Mouse (Mus musculus): Measurements from ENCODE around the gene Trim45. TPM values are rescaled to one million over a fixed set of nuclear protein-coding genes. Genes with fewer than 3 reads are reported as not detected.
A peak's percentile ranks its signal among the peaks of the same experiment; 100 is the strongest.

Gene Trim45
- polyA plus RNA-seq, 1 experiment from 2014 or later = 9.3 TPM

GRCm38 (mm10) chr3:100938211-100938610, 16.2 kb downstream of the Trim45 start:
- H3K4me1 ChIP-seq = no peaks in the 10 kb centered on the region
- no peaks in the 10 kb centered on the region for H3K9me3 ChIP-seq
- H3K9ac ChIP-seq = no peak overlapping the region
- 0 out of 2 replicates have a peak, but pooled peaks cover 8% of the 10 kb centered on the region for H3K36me3 ChIP-seq (replicated peaks)
- no peak overlapping the region for H3K27ac ChIP-seq
- H3K4me2 ChIP-seq = no peak overlapping the region
- H3K27me3 ChIP-seq (replicated peaks) = no peaks in the 10 kb centered on the region
- 88% methylated on average over 4 of the region's 4 CpGs for WGBS
- ATAC-seq (replicated peaks) = no peak
- H3K4me3 ChIP-seq = no peak overlapping the region

- Histone ChIP-seq H3K4me2 (no peak overlapping the region), H3K9me3 (no peaks in the 10 kb centered on the region), H3K9ac (no peak overlapping the region), H3K36me3 (replicated peaks) (0 out of 2 replicates have a peak, but pooled peaks cover 1% of the 10 kb centered on the region), H3K27me3 (replicated peaks) (no peaks in the 10 kb centered on the region), H3K4me1 (no peaks in the 10 kb centered on the region), H3K27ac (no peak overlapping the region), H3K4me3 (no peak overlapping the region)
- WGBS = 93% methylated on average over 4 of the region's 4 CpGs
- no peak for ATAC-seq (replicated peaks)
Observed at GRCm38 (mm10) chr3:100940496-100941037, 18.6 kb downstream of the Trim45 start.

GRCm38 (mm10) chr3:100947286-100947685, 25.3 kb downstream of the Trim45 start:
- no peaks in the 10 kb centered on the region for H3K36me3 ChIP-seq (replicated peaks)
- H3K27me3 ChIP-seq (replicated peaks) = no peaks in the 10 kb centered on the region
- no peak overlapping the region for H3K9ac ChIP-seq
- H3K9me3 ChIP-seq = no peaks in the 10 kb centered on the region
- H3K27ac ChIP-seq = no peak overlapping the region
- no peaks in the 10 kb centered on the region for H3K4me1 ChIP-seq
- no peak for ATAC-seq (replicated peaks)
- WGBS = 95% methylated on average over 8 of the region's 8 CpGs
- H3K4me3 ChIP-seq = no peak overlapping the region
- no peak overlapping the region for H3K4me2 ChIP-seq

GRCm38 (mm10) chr3:100951531-100951930, 29.5 kb downstream of the Trim45 start:
- WGBS = 90% methylated on average over 4 of the region's 4 CpGs
- no peaks in the 10 kb centered on the region for H3K9me3 ChIP-seq
- no peaks in the 10 kb centered on the region for H3K4me1 ChIP-seq
- H3K27me3 ChIP-seq (replicated peaks) = no peaks in the 10 kb centered on the region
- no peak for ATAC-seq (replicated peaks)
- no peak overlapping the region for H3K4me3 ChIP-seq
- no peak overlapping the region for H3K27ac ChIP-seq
- no peaks in the 10 kb centered on the region for H3K36me3 ChIP-seq (replicated peaks)
- H3K4me2 ChIP-seq = no peak overlapping the region
- H3K9ac ChIP-seq = no peak overlapping the region

GRCm38 (mm10) chr3:100954616-100955015, 32.6 kb downstream of the Trim45 start:
- Histone ChIP-seq H3K27ac (no peak overlapping the region), H3K36me3 (replicated peaks) (no peaks in the 10 kb centered on the region), H3K4me2 (no peak overlapping the region), H3K4me1 (no peaks in the 10 kb centered on the region), H3K27me3 (replicated peaks) (no peaks in the 10 kb centered on the region), H3K9me3 (no peaks in the 10 kb centered on the region), H3K4me3 (no peak overlapping the region), H3K9ac (no peak overlapping the region)
- no peak for ATAC-seq (replicated peaks)

GRCm38 (mm10) chr3:100961007-100961406, 39.0 kb downstream of the Trim45 start:
- H3K9ac ChIP-seq = no peak overlapping the region
- WGBS = 87% methylated on average over 5 of the region's 5 CpGs
- no peak overlapping the region for H3K4me2 ChIP-seq
- no peaks in the 10 kb centered on the region for H3K27me3 ChIP-seq (replicated peaks)
- no peaks in the 10 kb centered on the region for H3K9me3 ChIP-seq
- H3K4me3 ChIP-seq = no peak overlapping the region
- no peak overlapping the region for H3K27ac ChIP-seq
- no peak for ATAC-seq (replicated peaks)
- no peaks in the 10 kb centered on the region for H3K36me3 ChIP-seq (replicated peaks)
- H3K4me1 ChIP-seq = no peaks in the 10 kb centered on the region

- H3K9ac ChIP-seq = no peak overlapping the region
- H3K4me3 ChIP-seq = no peak overlapping the region
- no peaks in the 10 kb centered on the region for H3K27me3 ChIP-seq (replicated peaks)
- H3K4me1 ChIP-seq = no peaks in the 10 kb centered on the region
- ATAC-seq (replicated peaks) = no peak
- no peak overlapping the region for H3K4me2 ChIP-seq
- H3K27ac ChIP-seq = no peak overlapping the region
- 94% methylated on average over 7 of the region's 7 CpGs for WGBS
- H3K9me3 ChIP-seq = no peaks in the 10 kb centered on the region
- no peaks in the 10 kb centered on the region for H3K36me3 ChIP-seq (replicated peaks)
Observed at GRCm38 (mm10) chr3:100961501-100961900, 39.5 kb downstream of the Trim45 start.

GRCm38 (mm10) chr3:100963849-100964542, 42.0 kb downstream of the Trim45 start:
- peaks cover 3% of the 10 kb centered on the region for H3K4me1 ChIP-seq
- no peak overlapping the region for H3K9ac ChIP-seq
- no peaks in the 10 kb centered on the region for H3K27me3 ChIP-seq (replicated peaks)
- no peak overlapping the region for H3K4me3 ChIP-seq
- WGBS = 78% methylated on average over 14 of the region's 14 CpGs
- H3K27ac ChIP-seq = no peak overlapping the region
- H3K9me3 ChIP-seq = no peaks in the 10 kb centered on the region
- peak; percentile 69 for ATAC-seq (replicated peaks)
- H3K4me2 ChIP-seq = no peak overlapping the region
- H3K36me3 ChIP-seq (replicated peaks) = no peaks in the 10 kb centered on the region

GRCm38 (mm10) chr3:100969176-100969917, 47.3 kb downstream of the Trim45 start, which contains the start of gene Ttf2:
Ttf2 (minus strand) TSS chr3:100969663.
- peaks cover 10% of the 10 kb centered on the region for H3K4me1 ChIP-seq
- H3K4me2 ChIP-seq = peak within 1 kb of the TSS; percentile 96
- H3K27ac ChIP-seq = no peak within 1 kb of the TSS
- peak; percentile 98 for ATAC-seq (replicated peaks)
- H3K36me3 ChIP-seq (replicated peaks) = no peaks in the 10 kb centered on the region
- H3K9ac ChIP-seq = peak within 1 kb of the TSS; percentile 61
- peak within 1 kb of the TSS; percentile 78 for H3K4me3 ChIP-seq
- H3K9me3 ChIP-seq = no peaks in the 10 kb centered on the region
- H3K27me3 ChIP-seq (replicated peaks) = no peaks in the 10 kb centered on the region
- WGBS = under 1% methylated on average over 40 of the region's 40 CpGs

GRCm38 (mm10) chr3:100973906-100974305, 51.9 kb downstream of the Trim45 start:
- WGBS = 2% methylated on average over 1 of the region's 1 CpGs

GRCm38 (mm10) chr3:100979290-100979689, 57.3 kb downstream of the Trim45 start:
- no peak overlapping the region for H3K9ac ChIP-seq
- H3K27me3 ChIP-seq (replicated peaks) = no peaks in the 10 kb centered on the region
- H3K4me3 ChIP-seq = no peak overlapping the region
- peaks cover 23% of the 10 kb centered on the region for H3K4me1 ChIP-seq
- WGBS = 75% methylated on average over 8 of the region's 8 CpGs
- no peaks in the 10 kb centered on the region for H3K36me3 ChIP-seq (replicated peaks)
- H3K4me2 ChIP-seq = no peak overlapping the region
- H3K27ac ChIP-seq = no peak overlapping the region
- no peak for ATAC-seq (replicated peaks)
- H3K9me3 ChIP-seq = no peaks in the 10 kb centered on the region

More at GRCm38 (mm10) chr3:100973906-100974305, 51.9 kb downstream of the Trim45 start:
- H3K4me3 ChIP-seq = no peak overlapping the region
- H3K27me3 ChIP-seq (replicated peaks) = no peaks in the 10 kb centered on the region
- no peaks in the 10 kb centered on the region for H3K36me3 ChIP-seq (replicated peaks)
- no peak overlapping the region for H3K4me2 ChIP-seq
- H3K9ac ChIP-seq = no peak overlapping the region
- H3K9me3 ChIP-seq = no peaks in the 10 kb centered on the region
- no peak overlapping the region for H3K27ac ChIP-seq
- ATAC-seq (replicated peaks) = no peak
- peaks cover 26% of the 10 kb centered on the region for H3K4me1 ChIP-seq

Measured in midbrain, embryonic 15.5 days (tissue).